Comparison of ENCODE assay signal across 11 mouse cellular contexts in the genomic region with DNA sequence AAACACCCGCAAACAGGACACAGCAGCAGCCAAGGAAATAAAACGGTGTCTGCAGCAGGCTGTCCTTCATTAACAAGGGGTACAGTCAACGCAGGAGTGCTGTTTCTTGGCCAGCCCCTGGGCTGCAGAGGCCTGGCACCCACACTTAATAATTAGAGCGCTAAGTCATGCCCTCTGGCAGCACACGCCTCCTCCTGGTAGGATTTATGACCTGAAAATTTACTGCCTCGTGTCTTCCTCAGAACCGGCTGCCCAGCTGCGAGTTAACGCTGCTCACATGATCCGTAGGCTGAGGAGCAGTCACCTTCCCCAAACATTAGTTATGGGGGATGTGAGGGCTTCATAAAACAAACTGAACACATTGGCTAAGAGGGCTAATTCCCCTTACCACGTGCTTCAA. TPM values are rescaled to one million over a fixed set of nuclear protein-coding genes. Genes with fewer than 3 reads are reported as not detected.
DNase-seq lines count a peak whose midpoint lies in the region; ATAC-seq and TF ChIP-seq lines count a peak whose summit lies in the region.
"Had no signal": no experiment of that assay in that cellular context is flagged by ENCODE, and none has a peak within 500 bp of the region (broad histone marks: within the 10 kb centered on the region; RNA-seq: fewer than 3 reads in every experiment).

No protein-coding gene starts in this region.

- in situ Hi-C loops in Patski (cut with MboI; ENCODE audit: low pct_unique_long_range_greater_than_20kb), result no loop called here

- peak; percentile 70 for DNase-seq in Patski (ENCODE audit: low read depth, low spot score)
- DNase-seq in gonadal fat pad, adult 2 months (ENCODE audit: low read depth), result peak; percentile 44
- DNase-seq in yolk sac, embryonic 10.5 days (ENCODE audit: low spot score), result no peak
- DNase-seq in thymus, postnatal 4 days, result no peak
- DNase-seq: cerebellum, adult 9-11 months; right cerebral cortex, adult 18-20 months had no signal

- TF ChIP-seq CTCF in intestine, postnatal 0 days (IDR thresholded peaks at IDR 0.05; ENCODE audit: low read depth), result peak; percentile 49
- TF ChIP-seq CTCF in Patski (IDR thresholded peaks at IDR 0.05), result no peak

- H3K9me3 ChIP-seq in intestine, postnatal 0 days (ENCODE audit: control insufficient read depth), result no peaks in the 10 kb centered on the region
- H3K9me3 ChIP-seq in intestine, embryonic 16.5 days (ENCODE audit: control insufficient read depth, low read length), result no peaks in the 10 kb centered on the region
- no peaks in the 10 kb centered on the region for H3K9me3 ChIP-seq in limb, embryonic 15.5 days
- H3K9me3 ChIP-seq: liver, embryonic 15.5 days had no signal

- 0 out of 2 replicates have a peak, but pooled peaks cover 2% of the 10 kb centered on the region for H3K4me1 ChIP-seq in intestine, postnatal 0 days (replicated peaks; ENCODE audit: control insufficient read depth, insufficient read depth, low read length)
- H3K4me1 ChIP-seq in intestine, embryonic 16.5 days (ENCODE audit: control insufficient read depth, insufficient read depth, low read length), result peaks cover 25% of the 10 kb centered on the region
- peaks cover 39% of the 10 kb centered on the region for H3K4me1 ChIP-seq in limb, embryonic 15.5 days

- H3K4me2 ChIP-seq in intestine, postnatal 0 days (replicated peaks; ENCODE audit: low read depth), result no peak overlapping the region
- no peak overlapping the region for H3K4me2 ChIP-seq in intestine, embryonic 16.5 days (ENCODE audit: low read depth, low read length)
- 0 out of 2 replicates have a peak overlapping the region, but pooled peaks have one; percentile 1 for H3K4me2 ChIP-seq in limb, embryonic 15.5 days
- H3K4me2 ChIP-seq: liver, embryonic 15.5 days had no signal

- H3K27ac ChIP-seq in intestine, postnatal 0 days (ENCODE audit: low read depth, low read length), result no peak overlapping the region
- H3K27ac ChIP-seq in intestine, embryonic 16.5 days (ENCODE audit: low read length), result no peak overlapping the region
- peak overlapping the region; percentile 14; the same call in 1 of the 2 replicates for H3K27ac ChIP-seq in limb, embryonic 15.5 days
- H3K27ac ChIP-seq: liver, embryonic 15.5 days had no signal

- peaks cover 51% of the 10 kb centered on the region for H3K36me3 ChIP-seq in intestine, postnatal 0 days (ENCODE audit: control insufficient read depth, insufficient read depth)
- peaks cover 13% of the 10 kb centered on the region for H3K36me3 ChIP-seq in intestine, embryonic 16.5 days (ENCODE audit: control insufficient read depth, insufficient read depth, low read length)
- peaks cover 57% of the 10 kb centered on the region for H3K36me3 ChIP-seq in limb, embryonic 15.5 days

- WGBS in intestine, postnatal 0 days, result 25% methylated on average over 11 of the region's 11 CpGs
- WGBS in intestine, embryonic 16.5 days, result 31% methylated on average over 11 of the region's 11 CpGs
- WGBS in limb, embryonic 15.5 days, result 12% methylated on average over 11 of the region's 11 CpGs

- no peaks in the 10 kb centered on the region for H3K27me3 ChIP-seq in intestine, postnatal 0 days (replicated peaks; ENCODE audit: control insufficient read depth, insufficient read depth, low read length)
- H3K27me3 ChIP-seq in intestine, embryonic 16.5 days (replicated peaks; ENCODE audit: control insufficient read depth, insufficient read depth, low read length), result no peaks in the 10 kb centered on the region
- H3K27me3 ChIP-seq in Patski, result no peaks in the 10 kb centered on the region
- H3K27me3 ChIP-seq in limb, embryonic 15.5 days, result no peaks in the 10 kb centered on the region
- H3K27me3 ChIP-seq: liver, embryonic 15.5 days had no signal

- CTCF ChIA-PET in Patski (lab: Charles Lee), result interaction anchor here (1.1 kb wide), 1 partner anchor 12 kb away, joined by 3 read pairs; no protein-coding TSS in a partner anchor

- POLR2A ChIA-PET in Patski (lab: Charles Lee), result interaction anchor here (1.0 to 1.1 kb wide), 2 partner anchors 11 to 162 kb away, joined by 3 read pairs; no protein-coding TSS in a partner anchor

- ATAC-seq in intestine, postnatal 0 days, result no peak
- no peak for ATAC-seq in intestine, embryonic 16.5 days
- no peak for ATAC-seq in Patski
- ATAC-seq in limb, embryonic 15.5 days (ENCODE audit: insufficient number of reproducible peaks, low FRiP score, low TSS enrichment, low read depth), result no peak
- ATAC-seq: midbrain, embryonic 16.5 days had no signal

- H3K4me3 ChIP-seq in intestine, postnatal 0 days (ENCODE audit: low read depth, low read length), result no peak overlapping the region
- H3K4me3 ChIP-seq in intestine, embryonic 16.5 days (ENCODE audit: low read length), result no peak overlapping the region
- no peak overlapping the region for H3K4me3 ChIP-seq in limb, embryonic 15.5 days
- H3K4me3 ChIP-seq: liver, embryonic 15.5 days had no signal

- H3K9ac ChIP-seq in intestine, postnatal 0 days (ENCODE audit: low read depth, low read length), result no peak overlapping the region
- no peak overlapping the region for H3K9ac ChIP-seq in intestine, embryonic 16.5 days (ENCODE audit: low read depth, low read length)
- H3K9ac ChIP-seq in limb, embryonic 15.5 days, result no peak overlapping the region
- H3K9ac ChIP-seq: liver, embryonic 15.5 days had no signal

RNA-seq across cellular contexts. Expression of a gene that starts 3.5 kb away (rescaled TPM):
- polyA plus RNA-seq in intestine, postnatal 0 days (2015; fragmentation: Nextera tagmentation; extraction: Ambion mirVana), result 9.9 and 10.1 TPM in 2 replicates
- polyA plus RNA-seq in intestine, embryonic 16.5 days (2015; fragmentation: Nextera tagmentation; extraction: Ambion mirVana), result 4.9 and 5.4 TPM in 2 replicates
- 104 TPM for polyA plus RNA-seq in Patski (2021)
- polyA plus RNA-seq in gonadal fat pad, adult 2 months (2012; rRNA removed), result 63.7 and 68.8 TPM in 2 replicates
- polyA plus RNA-seq in limb, embryonic 15.5 days (2015; fragmentation: Nextera tagmentation; extraction: Ambion mirVana), result 9.7 and 15.3 TPM in 2 replicates

RNA-seq across cellular contexts. Expression of a gene that starts 33.2 kb away (rescaled TPM):
- polyA plus RNA-seq in intestine, postnatal 0 days (2015; fragmentation: Nextera tagmentation; extraction: Ambion mirVana), result not detected in 2 replicates
- polyA plus RNA-seq in intestine, embryonic 16.5 days (2015; fragmentation: Nextera tagmentation; extraction: Ambion mirVana), result 0.09 and 0.11 TPM in 2 replicates
- polyA plus RNA-seq in Patski (2021), result 1.0 TPM
- polyA plus RNA-seq in gonadal fat pad, adult 2 months (2012; rRNA removed), result 0.20 and 0.32 TPM in 2 replicates
- polyA plus RNA-seq in limb, embryonic 15.5 days (2015; fragmentation: Nextera tagmentation; extraction: Ambion mirVana), result 0.44 and 1.7 TPM in 2 replicates

Comparison
In these comparisons a context has a peak if more than half of its experiments do, and no peak if none do; other contexts are left out.
1. DNase-seq: peak in Patski (single experiment) and gonadal fat pad, adult 2 months (single experiment); none in yolk sac, embryonic 10.5 days (single experiment) and thymus, postnatal 4 days (single experiment).